Mouse (Mus musculus): ENCODE measurements around the gene Ncl. TPM values are rescaled to one million over a fixed set of nuclear protein-coding genes. Genes with fewer than 3 reads are reported as not detected.
A peak's percentile ranks its signal among the peaks of the same experiment; 100 is the strongest.

Gene Ncl
- polyA plus RNA-seq, 1 experiment from 2014 or later, result 345 TPM

Small RNAs within 50 kb of the gene (microRNA-seq; reads per million reads assigned to microRNA genes)
- 113 reads per million, percentile 47 among the genes with 10 or more reads in this experiment for gene mmu-mir-3535

Other genes starting within 250 kb of the Ncl start
- 0.66 and 0.86 TPM in 2 replicates for gene Htr2b, start 247.4 kb downstream of the Ncl start, polyA plus RNA-seq (2016; fragmentation: Nextera tagmentation; extraction: Ambion mirVana)
- gene Gm21972, start 225.8 kb downstream of the Ncl start, polyA plus RNA-seq (2016; fragmentation: Nextera tagmentation; extraction: Ambion mirVana), result 0.65 and 1.4 TPM in 2 replicates
- gene Armc9, start 204.6 kb downstream of the Ncl start, polyA plus RNA-seq (2016; fragmentation: Nextera tagmentation; extraction: Ambion mirVana), result 38.0 and 39.8 TPM in 2 replicates
- 4.0 and 4.5 TPM in 2 replicates for gene B3gnt7, start 56.6 kb downstream of the Ncl start, polyA plus RNA-seq (2016; fragmentation: Nextera tagmentation; extraction: Ambion mirVana)
- gene Nmur1, start 66.8 kb upstream of the Ncl start, polyA plus RNA-seq (2016; fragmentation: Nextera tagmentation; extraction: Ambion mirVana), result 0.23 TPM in 1 of 2 replicates, not detected in the other
- not detected in 2 replicates for gene Tex44, start 66.9 kb upstream of the Ncl start, polyA plus RNA-seq (2016; fragmentation: Nextera tagmentation; extraction: Ambion mirVana)
- 2,735 and 2,863 TPM in 2 replicates for gene Ptma, start 167.3 kb upstream of the Ncl start, polyA plus RNA-seq (2016; fragmentation: Nextera tagmentation; extraction: Ambion mirVana)
- gene Pde6d, start 223.2 kb upstream of the Ncl start, polyA plus RNA-seq (2016; fragmentation: Nextera tagmentation; extraction: Ambion mirVana), result 93.7 and 100 TPM in 2 replicates
- 60.2 and 60.6 TPM in 2 replicates for gene Cops7b, start 223.5 kb upstream of the Ncl start, polyA plus RNA-seq (2016; fragmentation: Nextera tagmentation; extraction: Ambion mirVana)